Mouse (Mus musculus): Measurements from ENCODE around the gene Gpt2. TPM values are rescaled to one million over a fixed set of nuclear protein-coding genes. Genes with fewer than 3 reads are reported as not detected.

Gene Gpt2
- total and polyA plus RNA-seq, 2 experiments from 2014 or later: 6.7 to 25.1 TPM

DNA sequence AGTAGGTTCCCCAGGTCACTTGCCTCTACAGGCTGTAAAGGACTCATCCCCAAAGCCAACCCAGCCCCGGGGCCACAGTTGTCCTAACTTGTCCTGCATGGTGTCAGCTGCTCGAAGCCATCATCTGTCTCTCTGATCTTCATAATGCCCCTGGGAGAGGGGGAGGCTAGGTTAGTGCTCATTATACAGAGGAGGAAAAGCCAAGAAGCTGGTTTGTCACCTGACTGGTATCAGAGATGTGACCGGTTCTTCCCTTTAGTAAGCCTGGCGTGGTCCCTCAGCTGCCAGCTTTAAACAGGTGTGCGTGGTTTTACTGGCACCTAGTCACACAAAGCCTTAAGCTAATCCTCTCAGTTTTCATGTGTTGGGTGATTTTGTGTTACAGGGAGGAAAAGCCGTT, 12.3 kb downstream of the Gpt2 start:
- DNase-seq (ENCODE audit: low spot score) (no peak), ATAC-seq (ENCODE audit: insufficient read depth, low read depth) (no peak)
- Histone ChIP-seq H3K36me3 (replicated peaks; ENCODE audit: control insufficient read depth, insufficient read depth, low read length) (no peaks in the 10 kb centered on the region), H3K27ac (ENCODE audit: low read depth) (no peak overlapping the region), H3K27me3 (ENCODE audit: control insufficient read depth, insufficient read depth, low read length) (no peaks in the 10 kb centered on the region), H3K9me3 (replicated peaks; ENCODE audit: control insufficient read depth, low read length) (no peaks in the 10 kb centered on the region), H3K4me3 (ENCODE audit: low read depth, low read length) (no peak overlapping the region), H3K4me1 (ENCODE audit: control insufficient read depth, insufficient read depth) (peaks cover 6% of the 10 kb centered on the region; the same call in 1 of the 2 replicates), H3K9ac (replicated peaks; ENCODE audit: low read depth, low read length) (no peak overlapping the region), H3K4me2 (ENCODE audit: low read depth, low read length) (no peak overlapping the region)
- TF ChIP-seq CTCF (IDR thresholded peaks at IDR 0.05; ENCODE audit: low read depth): no peak
- TF ChIP-seq EP300 (IDR thresholded peaks at IDR 0.05; ENCODE audit: low read depth): no peak
- 88% methylated on average over 6 of the region's 6 CpGs for WGBS

DNA sequence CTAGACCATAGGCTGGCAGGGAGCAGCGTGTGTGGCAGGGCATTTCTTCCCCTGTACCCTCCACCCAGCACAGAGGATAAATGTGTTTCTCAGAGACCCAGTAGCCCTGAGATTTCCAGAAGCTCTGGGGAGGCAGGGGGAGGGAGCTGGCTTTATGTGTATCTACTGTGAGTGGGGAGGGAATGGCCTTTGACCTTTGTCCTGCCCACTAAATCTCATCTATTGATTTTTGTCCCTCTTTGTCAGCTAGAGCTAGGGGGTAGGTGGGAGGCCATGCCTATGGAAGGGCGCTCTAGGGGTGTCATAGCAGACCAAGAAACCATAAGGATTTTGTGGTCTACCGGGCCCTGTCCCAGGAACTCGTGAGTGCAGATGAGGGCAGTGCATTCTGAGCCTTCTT, 14.2 kb downstream of the Gpt2 start:
- DNase-seq (ENCODE audit: low spot score) (no peak), ATAC-seq (ENCODE audit: insufficient read depth, low read depth) (no peak)
- Histone ChIP-seq H3K4me1 (ENCODE audit: control insufficient read depth, insufficient read depth) (no peaks in the 10 kb centered on the region), H3K4me2 (ENCODE audit: low read depth, low read length) (no peak overlapping the region), H3K36me3 (replicated peaks; ENCODE audit: control insufficient read depth, insufficient read depth, low read length) (0 out of 2 replicates have a peak, but pooled peaks cover 2% of the 10 kb centered on the region), H3K27me3 (ENCODE audit: control insufficient read depth, insufficient read depth, low read length) (no peaks in the 10 kb centered on the region), H3K9ac (replicated peaks; ENCODE audit: low read depth, low read length) (no peak overlapping the region), H3K27ac (ENCODE audit: low read depth) (no peak overlapping the region), H3K4me3 (ENCODE audit: low read depth, low read length) (no peak overlapping the region), H3K9me3 (replicated peaks; ENCODE audit: control insufficient read depth, low read length) (no peaks in the 10 kb centered on the region)
- TF ChIP-seq CTCF (IDR thresholded peaks at IDR 0.05; ENCODE audit: low read depth) (no peak), EP300 (IDR thresholded peaks at IDR 0.05; ENCODE audit: low read depth) (no peak)
- WGBS: 90% methylated on average over 4 of the region's 4 CpGs

DNA sequence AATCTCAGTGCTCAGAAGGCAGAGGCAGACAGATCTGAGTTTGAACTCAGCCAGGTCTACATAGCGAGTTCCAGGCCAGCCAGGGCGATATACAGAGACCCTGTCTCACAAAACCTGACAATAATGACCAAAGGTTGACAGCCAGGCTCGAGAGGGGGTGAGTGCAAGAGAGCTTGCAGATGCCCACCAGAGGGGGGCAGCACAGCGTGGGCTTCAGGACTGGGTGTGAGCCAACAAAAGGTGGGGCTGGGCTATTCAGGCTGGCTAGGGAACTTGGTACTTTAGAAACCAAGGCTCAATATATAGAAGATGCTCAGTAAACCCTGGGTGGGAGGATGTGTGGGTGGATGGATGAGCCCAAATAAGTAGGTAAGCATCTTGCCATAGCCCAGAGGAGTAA, 16.3 kb downstream of the Gpt2 start:
- DNase-seq (ENCODE audit: low spot score) (no peak), ATAC-seq (ENCODE audit: insufficient read depth, low read depth) (no peak)
- TF ChIP-seq CTCF (IDR thresholded peaks at IDR 0.05; ENCODE audit: low read depth): no peak
- no peak for TF ChIP-seq EP300 (IDR thresholded peaks at IDR 0.05; ENCODE audit: low read depth)
- Histone ChIP-seq H3K9me3 (replicated peaks; ENCODE audit: control insufficient read depth, low read length) (no peaks in the 10 kb centered on the region), H3K9ac (replicated peaks; ENCODE audit: low read depth, low read length) (no peak overlapping the region), H3K4me1 (ENCODE audit: control insufficient read depth, insufficient read depth) (no peaks in the 10 kb centered on the region), H3K4me3 (ENCODE audit: low read depth, low read length) (no peak overlapping the region), H3K36me3 (replicated peaks; ENCODE audit: control insufficient read depth, insufficient read depth, low read length) (0 out of 2 replicates have a peak, but pooled peaks cover 6% of the 10 kb centered on the region), H3K27me3 (ENCODE audit: control insufficient read depth, insufficient read depth, low read length) (no peaks in the 10 kb centered on the region), H3K4me2 (ENCODE audit: low read depth, low read length) (no peak overlapping the region), H3K27ac (ENCODE audit: low read depth) (no peak overlapping the region)
- 69% methylated on average over 4 of the region's 4 CpGs for WGBS

- Histone ChIP-seq H3K4me1 (ENCODE audit: control insufficient read depth, insufficient read depth) (no peaks in the 10 kb centered on the region), H3K36me3 (replicated peaks; ENCODE audit: control insufficient read depth, insufficient read depth, low read length) (0 out of 2 replicates have a peak, but pooled peaks cover 6% of the 10 kb centered on the region), H3K27ac (ENCODE audit: low read depth) (no peak overlapping the region), H3K4me2 (ENCODE audit: low read depth, low read length) (no peak overlapping the region), H3K4me3 (ENCODE audit: low read depth, low read length) (no peak overlapping the region), H3K27me3 (ENCODE audit: control insufficient read depth, insufficient read depth, low read length) (no peaks in the 10 kb centered on the region), H3K9me3 (replicated peaks; ENCODE audit: control insufficient read depth, low read length) (no peaks in the 10 kb centered on the region), H3K9ac (replicated peaks; ENCODE audit: low read depth, low read length) (no peak overlapping the region)
- WGBS: 90% methylated on average over 8 of the region's 8 CpGs
- ATAC-seq (ENCODE audit: insufficient read depth, low read depth): no peak
- no peak for DNase-seq (ENCODE audit: low spot score)
- TF ChIP-seq EP300 (IDR thresholded peaks at IDR 0.05; ENCODE audit: low read depth) (no peak), CTCF (IDR thresholded peaks at IDR 0.05; ENCODE audit: low read depth) (no peak)
Measured at GRCm38 (mm10) chr8:85512234-85512633, 19.9 kb downstream of the Gpt2 start.

DNA sequence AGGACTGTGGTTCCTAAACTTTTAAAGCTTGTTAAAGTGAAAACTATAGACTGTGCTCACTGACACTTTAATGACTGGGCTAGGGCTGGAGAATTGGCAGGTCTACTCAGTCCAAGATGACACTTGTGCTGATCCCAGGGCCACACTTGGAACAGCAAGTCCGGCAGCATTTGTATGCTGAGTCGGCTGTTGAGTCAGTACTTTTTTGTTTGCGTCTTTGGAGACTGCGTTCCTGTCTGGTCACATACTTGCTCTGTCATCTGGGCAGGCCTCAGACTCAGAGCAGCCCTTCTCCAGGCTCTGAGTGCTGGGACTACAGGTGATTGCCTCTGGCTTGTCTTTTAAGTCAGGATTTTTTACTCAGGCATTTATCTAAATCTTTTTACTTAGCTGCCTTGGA, 20.9 kb downstream of the Gpt2 start:
- no peak for DNase-seq (ENCODE audit: low spot score)
- no peak for TF ChIP-seq EP300 (IDR thresholded peaks at IDR 0.05; ENCODE audit: low read depth)
- no peak for TF ChIP-seq CTCF (IDR thresholded peaks at IDR 0.05; ENCODE audit: low read depth)
- Histone ChIP-seq H3K36me3 (replicated peaks; ENCODE audit: control insufficient read depth, insufficient read depth, low read length) (0 out of 2 replicates have a peak, but pooled peaks cover 6% of the 10 kb centered on the region), H3K9ac (replicated peaks; ENCODE audit: low read depth, low read length) (no peak overlapping the region), H3K27me3 (ENCODE audit: control insufficient read depth, insufficient read depth, low read length) (no peaks in the 10 kb centered on the region), H3K4me3 (ENCODE audit: low read depth, low read length) (no peak overlapping the region), H3K9me3 (replicated peaks; ENCODE audit: control insufficient read depth, low read length) (no peaks in the 10 kb centered on the region), H3K27ac (ENCODE audit: low read depth) (no peak overlapping the region), H3K4me2 (ENCODE audit: low read depth, low read length) (no peak overlapping the region), H3K4me1 (ENCODE audit: control insufficient read depth, insufficient read depth) (no peaks in the 10 kb centered on the region)
- 81% methylated on average over 4 of the region's 4 CpGs for WGBS
- no peak for ATAC-seq (ENCODE audit: insufficient read depth, low read depth)

GRCm38 (mm10) chr8:85515391-85515790, 23.0 kb downstream of the Gpt2 start:
- TF ChIP-seq EP300 (IDR thresholded peaks at IDR 0.05; ENCODE audit: low read depth) (no peak), CTCF (IDR thresholded peaks at IDR 0.05; ENCODE audit: low read depth) (no peak)
- no peak overlapping the region for H3K27ac ChIP-seq (ENCODE audit: low read depth)
- H3K9me3 ChIP-seq (replicated peaks; ENCODE audit: control insufficient read depth, low read length): no peaks in the 10 kb centered on the region
- ATAC-seq (ENCODE audit: insufficient read depth, low read depth) (peak; percentile 41; the same call in 1 of the 2 replicates), DNase-seq (ENCODE audit: low spot score) (no peak)
- H3K4me1 ChIP-seq (ENCODE audit: control insufficient read depth, insufficient read depth): no peaks in the 10 kb centered on the region
- WGBS: 60% methylated on average over 7 of the region's 7 CpGs
- no peak overlapping the region for H3K9ac ChIP-seq (replicated peaks; ENCODE audit: low read depth, low read length)
- H3K4me2 ChIP-seq (ENCODE audit: low read depth, low read length): peak overlapping the region; percentile 9; the same call in 1 of the 2 replicates
- H3K36me3 ChIP-seq (replicated peaks; ENCODE audit: control insufficient read depth, insufficient read depth, low read length): 0 out of 2 replicates have a peak, but pooled peaks cover 6% of the 10 kb centered on the region
- H3K4me3 ChIP-seq (ENCODE audit: low read depth, low read length): no peak overlapping the region
- H3K27me3 ChIP-seq (ENCODE audit: control insufficient read depth, insufficient read depth, low read length): no peaks in the 10 kb centered on the region
